Mouse (Mus musculus) limb, embryonic 12.5 days (tissue): ENCODE results near the gene Colca2. TPM values are rescaled to one million over a fixed set of nuclear protein-coding genes. Genes with fewer than 3 reads are reported as not detected.

Experiments used
- ATAC-seq: fragments of 200-750 bp; cut with Nextera tagmentation; 2 replicates; pipeline ENCODE4 v1.8.0; 2017; ENCODE audit warnings: low read depth, moderate TSS enrichment; ENCODE audit not compliant: insufficient number of reproducible peaks, insufficient read depth, low FRiP score, low TSS enrichment
- H3K27ac ChIP-seq: fragments of 300-500 bp; sonication (generic); 2 replicates; pipeline ENCODE4 v1.5.1; 2016; ENCODE audit warnings: mild to moderate bottlenecking, moderate library complexity
- H3K27me3 ChIP-seq: fragments of 300-500 bp; sonication (generic); 2 replicates; pipeline ENCODE4 v1.6.1; 2016; ENCODE audit warnings: mild to moderate bottlenecking, moderate library complexity
- H3K36me3 ChIP-seq: fragments of 300-500 bp; sonication (generic); 2 replicates; pipeline ENCODE4 v1.6.1; 2016; ENCODE audit warnings: mild to moderate bottlenecking, moderate library complexity
- H3K4me1 ChIP-seq: fragments of 300-500 bp; sonication (generic); replicated peaks from 2 replicates; pipeline ENCODE4 v1.6.1; 2016
- H3K4me2 ChIP-seq: fragments of 300-500 bp; sonication (generic); 2 replicates; pipeline ENCODE4 v1.6.1; 2016; ENCODE audit warnings: mild to moderate bottlenecking, moderate library complexity
- H3K4me3 ChIP-seq: fragments of 300-500 bp; sonication (generic); replicated peaks from 2 replicates; pipeline ENCODE4 v1.5.1; 2016; ENCODE audit warnings: mild to moderate bottlenecking
- H3K9ac ChIP-seq: fragments of 300-500 bp; sonication (generic); replicated peaks from 2 replicates; pipeline ENCODE4 v1.6.1; 2016; ENCODE audit warnings: mild to moderate bottlenecking, moderate library complexity
- H3K9me3 ChIP-seq: fragments of 300-500 bp; sonication (generic); 2 replicates; pipeline ENCODE4 v1.6.1; 2016; ENCODE audit warnings: mild to moderate bottlenecking, moderate library complexity
- WGBS: fragments of 180-500 bp; shearing (Covaris S2); methylation state at CpG from one replicate; pipeline ENCODE4 v1.1.7; 2016; 5-methylcytosine and 5-hydroxymethylcytosine counted together
- polyA plus RNA-seq: library from polyadenylated mRNA; unstranded; fragments of >200 nt; fragmentation: Nextera tagmentation; extraction: Ambion mirVana; gene quantifications from 2 replicates; pipeline ENCODE4 v1.2.1, GENCODE M21; 2016

Gene Colca2
- polyA plus RNA-seq = 1.8 and 2.4 TPM in 2 replicates

DNA sequence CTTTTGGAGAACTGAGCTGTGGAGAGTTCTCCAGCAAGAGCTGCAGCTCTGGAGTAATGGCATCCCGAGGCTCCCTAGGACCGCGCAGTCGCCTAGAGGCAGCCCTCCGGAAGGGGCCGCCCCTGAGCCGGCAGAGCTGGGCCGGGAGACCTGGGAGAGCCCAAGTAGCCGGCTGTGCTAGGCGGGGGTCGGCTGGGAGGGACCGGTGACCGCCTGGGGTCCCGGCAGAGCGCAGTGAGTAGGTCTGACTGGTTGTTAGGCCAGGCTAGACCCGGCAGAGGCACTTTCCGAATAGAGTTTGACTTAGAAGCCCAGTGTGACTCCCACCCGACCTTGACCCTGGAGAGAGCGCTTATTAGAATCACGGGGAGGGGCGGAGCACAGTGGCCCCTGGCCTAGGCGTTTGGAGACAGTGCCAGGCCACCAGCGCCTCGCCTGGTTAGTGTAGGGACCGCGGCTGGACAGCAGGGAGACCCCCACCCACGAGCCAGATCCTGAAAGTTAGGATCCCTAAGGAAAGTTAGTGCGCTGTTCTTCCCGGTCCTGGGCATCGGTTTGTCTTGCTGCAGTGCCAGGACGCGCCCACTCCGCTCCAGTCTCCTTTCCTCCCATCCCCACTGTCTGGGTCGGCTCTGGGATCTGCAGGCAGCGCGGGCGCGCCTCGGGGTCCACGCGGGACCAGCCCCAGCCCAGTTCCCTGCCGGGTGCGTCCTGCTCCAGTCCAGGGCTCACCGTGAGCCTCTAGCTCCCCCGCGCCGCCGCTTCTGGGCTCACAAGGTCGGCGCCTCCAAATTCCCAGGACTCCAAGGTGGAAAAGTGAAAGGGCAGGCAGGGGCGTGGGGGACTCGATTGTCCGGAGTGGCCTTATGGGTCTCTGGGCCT, at the start of gene Colca2:
Gene Colca2, minus strand, starts transcription at position 70 of the 882 bp plus-strand sequence.
- Histone ChIP-seq H3K4me2 (peak within 1 kb of the TSS; percentile 91), H3K27me3 (peaks cover 32% of the 10 kb centered on the region), H3K9ac (peak within 1 kb of the TSS; percentile 73), H3K4me1 (peaks cover 10% of the 10 kb centered on the region), H3K36me3 (no peaks in the 10 kb centered on the region), H3K27ac (peak within 1 kb of the TSS; percentile 82), H3K4me3 (peak within 1 kb of the TSS; percentile 51), H3K9me3 (no peaks in the 10 kb centered on the region)
- ATAC-seq = peak; percentile 96
- WGBS = 1% methylated on average over 53 of the region's 53 CpGs

DNA sequence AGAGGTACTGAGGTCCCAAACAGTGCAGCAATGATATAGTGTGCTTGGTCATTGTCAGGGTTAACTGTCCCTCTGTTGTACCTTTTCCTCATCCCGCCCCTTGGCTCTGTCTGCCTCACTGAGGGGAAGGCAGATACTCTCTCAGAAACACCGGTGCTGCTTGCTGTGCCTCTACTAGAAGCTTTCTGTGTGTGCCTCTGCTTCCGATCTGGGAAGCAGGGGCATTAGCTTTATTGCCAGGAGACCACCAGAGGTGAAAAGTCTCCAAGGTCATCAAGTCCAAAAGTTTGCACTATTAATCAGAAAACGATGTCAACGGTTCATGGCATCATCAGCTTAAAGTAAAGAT, 49.2 kb upstream of the Colca2 start:
- no peaks in the 10 kb centered on the region for H3K9me3 ChIP-seq
- ATAC-seq = no peak
- H3K9ac ChIP-seq = no peak overlapping the region
- no peak overlapping the region for H3K4me2 ChIP-seq
- H3K27me3 ChIP-seq = no peaks in the 10 kb centered on the region; the same call in 1 of the 2 replicates
- WGBS = 76% methylated on average over 5 of the region's 5 CpGs
- no peak overlapping the region for H3K4me3 ChIP-seq
- no peaks in the 10 kb centered on the region for H3K4me1 ChIP-seq
- no peak overlapping the region for H3K27ac ChIP-seq
- H3K36me3 ChIP-seq = no peaks in the 10 kb centered on the region

DNA sequence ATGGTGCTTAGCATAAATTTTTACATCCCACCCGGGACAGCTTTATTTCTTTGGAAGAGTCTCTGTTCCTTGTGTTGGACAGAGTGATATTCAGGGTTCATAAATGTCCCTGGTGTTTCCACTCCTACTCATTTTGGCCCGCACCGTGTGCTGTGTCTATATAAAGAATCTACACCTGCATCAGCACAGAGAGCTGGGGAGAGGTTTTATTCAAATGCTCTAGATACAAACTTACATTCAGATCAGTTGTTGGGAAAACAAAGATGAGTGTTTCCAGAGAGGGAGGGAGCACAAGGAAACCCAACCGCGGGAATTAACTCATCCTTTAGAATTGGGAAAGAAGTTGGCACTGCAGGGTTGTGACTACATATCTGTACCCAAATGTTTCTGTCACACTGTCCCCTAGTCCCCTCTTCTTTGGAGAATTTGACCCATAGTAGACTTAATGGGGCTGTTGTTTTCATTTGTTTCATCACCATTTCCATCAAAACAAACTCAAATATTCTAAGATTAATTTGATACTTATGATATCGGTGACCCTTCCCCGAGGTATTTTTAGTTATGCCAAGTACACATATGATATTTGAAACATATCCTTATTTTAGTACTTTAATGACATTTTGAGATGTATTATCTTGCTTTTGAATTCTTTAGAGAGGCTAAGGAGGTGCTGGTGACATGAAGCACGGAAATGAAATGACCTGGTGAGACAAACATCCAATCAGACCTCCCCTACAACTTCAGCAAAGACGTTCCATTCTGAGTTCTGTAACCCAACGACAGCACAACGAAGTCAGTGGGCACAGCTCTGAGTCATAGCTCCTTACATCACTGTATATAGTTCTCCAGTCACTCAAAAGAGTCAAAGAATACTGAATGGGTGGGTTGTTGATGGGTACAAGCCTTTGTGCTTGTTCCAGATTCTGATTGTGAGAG, 48.5 kb upstream of the Colca2 start:
- no peaks in the 10 kb centered on the region; the same call in 1 of the 2 replicates for H3K27me3 ChIP-seq
- ATAC-seq = no peak
- H3K9me3 ChIP-seq = no peaks in the 10 kb centered on the region
- no peak overlapping the region for H3K27ac ChIP-seq
- H3K4me2 ChIP-seq = no peak overlapping the region
- no peak overlapping the region for H3K9ac ChIP-seq
- no peaks in the 10 kb centered on the region for H3K36me3 ChIP-seq
- H3K4me1 ChIP-seq = no peaks in the 10 kb centered on the region
- 82% methylated on average over 11 of the region's 11 CpGs for WGBS
- no peak overlapping the region for H3K4me3 ChIP-seq

DNA sequence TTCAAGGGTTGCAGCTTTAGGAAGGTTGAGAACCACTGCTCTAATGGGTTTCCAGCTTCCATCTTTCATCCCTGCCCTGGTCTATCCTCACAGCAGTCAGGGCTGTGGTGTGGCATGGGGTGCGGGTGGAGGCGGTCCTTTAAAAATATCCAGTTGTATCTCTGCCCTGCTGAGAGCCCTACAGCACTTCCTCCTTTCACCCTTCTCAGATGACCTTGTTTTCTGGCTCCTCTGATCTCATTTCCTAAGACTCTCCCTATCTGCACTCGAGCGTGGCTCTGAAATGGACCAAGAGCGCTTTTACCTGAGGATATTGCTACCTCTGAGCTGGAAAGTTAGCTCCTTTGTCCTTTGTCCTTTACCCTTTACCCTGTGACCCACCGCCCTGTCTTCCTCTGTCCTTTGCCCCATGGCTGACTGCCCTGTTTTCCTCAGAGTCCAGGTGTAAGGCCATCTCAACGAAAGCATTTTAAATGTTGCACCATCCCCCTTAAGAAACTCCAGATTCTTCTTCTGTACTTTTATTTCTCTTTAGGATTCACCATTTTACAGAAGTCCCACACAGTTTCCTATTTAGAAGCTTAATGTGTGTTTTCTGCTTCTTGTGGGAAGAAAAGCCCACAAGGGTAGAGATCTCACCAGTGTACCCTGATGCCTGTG, 46.2 kb upstream of the Colca2 start:
- no peaks in the 10 kb centered on the region for H3K9me3 ChIP-seq
- no peaks in the 10 kb centered on the region for H3K36me3 ChIP-seq
- no peak overlapping the region for H3K9ac ChIP-seq
- H3K4me1 ChIP-seq = no peaks in the 10 kb centered on the region
- ATAC-seq = no peak
- no peak overlapping the region for H3K4me2 ChIP-seq
- 80% methylated on average over 7 of the region's 7 CpGs for WGBS
- no peak overlapping the region for H3K4me3 ChIP-seq
- H3K27me3 ChIP-seq = no peaks in the 10 kb centered on the region
- no peak overlapping the region for H3K27ac ChIP-seq

DNA sequence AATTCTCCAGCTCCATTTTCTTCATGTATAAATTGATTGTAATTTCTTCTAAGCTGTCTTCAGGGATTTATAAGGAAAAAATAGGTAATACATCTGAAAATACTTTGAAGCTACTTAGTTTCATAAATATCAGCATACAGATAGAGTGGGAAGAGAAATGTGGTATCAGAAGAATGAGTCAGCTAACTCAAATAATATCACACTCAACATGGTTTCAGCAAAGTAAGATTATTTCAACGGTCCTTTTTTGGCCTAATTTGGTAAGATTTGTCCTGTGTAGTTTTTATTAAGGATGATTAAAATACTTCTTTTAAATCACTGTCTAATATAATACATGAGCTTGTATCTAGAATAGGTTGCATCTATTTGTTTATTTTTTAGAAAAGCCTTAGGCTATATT, 41.7 kb upstream of the Colca2 start:
- Histone ChIP-seq H3K4me3 (no peak overlapping the region), H3K4me1 (no peaks in the 10 kb centered on the region), H3K4me2 (no peak overlapping the region), H3K27me3 (no peaks in the 10 kb centered on the region), H3K9me3 (no peaks in the 10 kb centered on the region), H3K36me3 (no peaks in the 10 kb centered on the region), H3K9ac (no peak overlapping the region), H3K27ac (no peak overlapping the region)
- 90% methylated on average over 1 of the region's 1 CpGs for WGBS
- no peak for ATAC-seq

DNA sequence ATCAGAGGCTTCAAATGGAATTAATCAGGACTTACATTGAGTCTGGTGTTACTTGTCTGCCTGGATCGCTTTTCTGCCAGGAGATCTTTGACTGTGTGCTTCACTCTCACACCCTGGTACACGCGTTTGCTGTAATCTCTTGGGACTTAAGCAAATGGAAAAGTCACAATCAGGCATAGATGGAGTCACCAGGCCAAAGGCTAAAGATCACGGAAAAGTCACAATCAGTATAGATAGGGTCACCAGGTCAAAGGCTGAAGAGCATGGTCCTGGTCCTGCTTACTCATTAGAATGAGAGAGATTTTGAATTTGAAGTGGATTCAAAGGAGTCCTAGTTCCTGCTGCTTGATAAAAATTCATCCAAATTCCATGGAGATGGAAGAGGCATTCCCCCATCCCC, 39.9 kb upstream of the Colca2 start:
- Histone ChIP-seq H3K4me2 (no peak overlapping the region), H3K27ac (no peak overlapping the region), H3K27me3 (no peaks in the 10 kb centered on the region), H3K36me3 (no peaks in the 10 kb centered on the region), H3K4me3 (no peak overlapping the region), H3K9me3 (no peaks in the 10 kb centered on the region), H3K9ac (no peak overlapping the region), H3K4me1 (no peaks in the 10 kb centered on the region)
- 87% methylated on average over 4 of the region's 4 CpGs for WGBS
- no peak for ATAC-seq

GRCm38 (mm10) chr9:51317322-51317721, 39.0 kb upstream of the Colca2 start:
- 91% methylated on average over 4 of the region's 4 CpGs for WGBS
- H3K36me3 ChIP-seq = no peaks in the 10 kb centered on the region
- H3K9ac ChIP-seq = no peak overlapping the region
- no peak overlapping the region for H3K27ac ChIP-seq
- H3K27me3 ChIP-seq = no peaks in the 10 kb centered on the region
- no peak overlapping the region for H3K4me2 ChIP-seq
- no peaks in the 10 kb centered on the region for H3K9me3 ChIP-seq
- H3K4me3 ChIP-seq = no peak overlapping the region
- no peaks in the 10 kb centered on the region for H3K4me1 ChIP-seq
- ATAC-seq = no peak

GRCm38 (mm10) chr9:51315402-51316063, 37.2 kb upstream of the Colca2 start:
- Histone ChIP-seq H3K27me3 (no peaks in the 10 kb centered on the region), H3K4me3 (no peak overlapping the region), H3K4me1 (no peaks in the 10 kb centered on the region), H3K36me3 (no peaks in the 10 kb centered on the region), H3K9me3 (no peaks in the 10 kb centered on the region), H3K4me2 (no peak overlapping the region), H3K27ac (no peak overlapping the region), H3K9ac (no peak overlapping the region)
- WGBS = 77% methylated on average over 6 of the region's 6 CpGs
- ATAC-seq = no peak

DNA sequence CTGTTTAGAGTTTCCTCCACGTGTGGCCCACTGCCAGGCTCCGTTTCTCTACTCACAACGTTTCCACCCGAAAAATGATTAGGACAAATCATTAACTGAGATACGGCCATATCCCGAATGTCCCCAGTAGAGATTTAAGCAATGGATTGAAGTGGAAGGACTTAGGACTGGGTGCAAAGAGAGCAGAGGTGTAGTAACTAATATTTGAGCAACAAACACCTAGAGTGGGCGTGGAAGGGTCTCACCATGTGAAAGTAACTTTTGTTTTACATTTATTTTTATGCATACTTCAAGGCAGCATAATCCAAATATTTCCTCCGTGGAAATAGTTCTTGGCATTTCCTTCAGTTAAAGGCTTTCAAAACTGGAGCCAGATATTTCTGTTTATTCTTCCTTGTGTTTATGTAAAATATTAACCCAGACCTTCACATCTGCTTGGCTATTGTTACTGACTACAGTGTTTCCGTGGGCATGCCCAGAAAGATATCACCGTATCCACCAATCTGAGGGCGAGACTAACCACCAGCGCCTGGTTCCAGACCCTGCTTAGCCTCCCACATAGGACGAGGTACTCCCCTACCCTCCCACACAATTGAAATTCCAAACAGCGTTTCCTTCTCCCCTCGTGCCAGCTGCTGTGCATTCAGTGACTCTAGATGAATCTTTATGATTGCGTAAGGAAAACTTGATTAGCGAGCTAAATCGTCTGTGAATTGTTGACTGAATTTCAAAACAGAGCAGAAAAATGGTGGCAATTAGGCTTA, 34.4 kb upstream of the Colca2 start:
- H3K27me3 ChIP-seq = no peaks in the 10 kb centered on the region
- WGBS = 71% methylated on average over 18 of the region's 18 CpGs
- no peaks in the 10 kb centered on the region for H3K9me3 ChIP-seq
- no peaks in the 10 kb centered on the region for H3K4me1 ChIP-seq
- no peak overlapping the region for H3K9ac ChIP-seq
- no peak for ATAC-seq
- no peak overlapping the region for H3K27ac ChIP-seq
- H3K36me3 ChIP-seq = no peaks in the 10 kb centered on the region
- no peak overlapping the region for H3K4me3 ChIP-seq
- no peak overlapping the region for H3K4me2 ChIP-seq

DNA sequence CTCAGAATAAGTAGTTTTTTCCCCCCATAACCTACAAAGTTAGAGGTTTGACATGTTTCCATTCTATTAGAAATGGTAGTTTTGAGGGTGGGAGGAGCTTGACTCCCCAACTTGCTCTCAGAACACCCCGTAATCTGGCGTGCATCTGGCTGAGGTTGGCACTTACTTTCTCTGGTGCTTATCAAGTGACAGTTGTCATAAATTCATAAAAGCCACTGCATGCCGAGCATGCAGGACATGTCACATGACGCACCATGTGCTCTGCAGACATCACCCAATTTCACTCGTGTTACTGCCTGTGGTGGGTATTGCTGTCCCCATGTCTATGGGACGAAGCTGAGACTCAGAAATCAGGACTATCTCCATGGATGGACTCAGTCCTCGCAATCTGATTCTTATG, 32.1 kb upstream of the Colca2 start:
- H3K4me3 ChIP-seq = no peak overlapping the region
- ATAC-seq = no peak
- H3K27ac ChIP-seq = no peak overlapping the region
- no peak overlapping the region for H3K9ac ChIP-seq
- no peaks in the 10 kb centered on the region for H3K4me1 ChIP-seq
- WGBS = 80% methylated on average over 7 of the region's 7 CpGs
- no peak overlapping the region for H3K4me2 ChIP-seq
- no peaks in the 10 kb centered on the region for H3K27me3 ChIP-seq
- H3K9me3 ChIP-seq = no peaks in the 10 kb centered on the region
- no peaks in the 10 kb centered on the region for H3K36me3 ChIP-seq
